Mouse (Mus musculus) E14TG2a.4 (cell line): ENCODE data around the gene Noxa1.
A peak's percentile ranks its signal among the peaks of the same experiment; 100 is the strongest.

Experiments
- H3K27me3 ChIP-seq: 2 replicates; pipeline ENCODE4 v1.6.1; 2014; ENCODE audit warnings: low read length, control low read depth; ENCODE audit not compliant: insufficient read depth
- H3K36me3 ChIP-seq: 2 replicates; pipeline ENCODE4 v1.6.1; 2014; ENCODE audit warnings: low read length, control low read depth; ENCODE audit not compliant: insufficient read depth
- H3K4me1 ChIP-seq: replicated peaks from 2 replicates; pipeline ENCODE4 v1.6.1; 2014; ENCODE audit warnings: low read depth, low read length, control low read depth
- H3K4me3 ChIP-seq: replicated peaks from 2 replicates; pipeline ENCODE4 v1.5.1; 2014; ENCODE audit warnings: mild to moderate bottlenecking, low read length
- H3K9me3 ChIP-seq: 2 replicates; pipeline ENCODE4 v1.6.1; 2014; ENCODE audit warnings: low read length, control low read depth
- CTCF ChIP-seq: conservative IDR thresholded peaks from 2 replicates; pipeline ENCODE4 v1.5.1; 2014; ENCODE audit warnings: low read length
- NANOG ChIP-seq: IDR thresholded peaks from 2 replicates; pipeline ENCODE4 v1.6.1; 2014; ENCODE audit warnings: borderline replicate concordance, low read length, mixed read lengths
- POU5F1 ChIP-seq: IDR thresholded peaks from 2 replicates; pipeline ENCODE4 v1.6.1; 2014; ENCODE audit warnings: low read length, borderline replicate concordance

Noxa1 gene

GRCm38 (mm10) chr2:25064285-25064684 is 30.7 kb downstream of the Noxa1 start:
- Histone ChIP-seq H3K9me3 (no peaks in the 10 kb centered on the region), H3K4me3 (no peak overlapping the region), H3K4me1 (peaks cover 5% of the 10 kb centered on the region), H3K27me3 (peaks cover 9% of the 10 kb centered on the region), H3K36me3 (no peaks in the 10 kb centered on the region)
- TF ChIP-seq POU5F1 = no peak
- no peak for TF ChIP-seq NANOG
- TF ChIP-seq CTCF = no peak

GRCm38 (mm10) chr2:25063523-25063922 is 31.4 kb downstream of the Noxa1 start:
- Histone ChIP-seq H3K27me3 (peaks cover 9% of the 10 kb centered on the region), H3K4me1 (peaks cover 13% of the 10 kb centered on the region), H3K9me3 (no peaks in the 10 kb centered on the region), H3K4me3 (no peak overlapping the region), H3K36me3 (no peaks in the 10 kb centered on the region)
- TF ChIP-seq NANOG (no peak), POU5F1 (no peak), CTCF (no peak)

GRCm38 (mm10) chr2:25058926-25059325 is 36.0 kb downstream of the Noxa1 start:
- no peak for TF ChIP-seq POU5F1
- TF ChIP-seq CTCF = no peak
- TF ChIP-seq NANOG = no peak

DNA sequence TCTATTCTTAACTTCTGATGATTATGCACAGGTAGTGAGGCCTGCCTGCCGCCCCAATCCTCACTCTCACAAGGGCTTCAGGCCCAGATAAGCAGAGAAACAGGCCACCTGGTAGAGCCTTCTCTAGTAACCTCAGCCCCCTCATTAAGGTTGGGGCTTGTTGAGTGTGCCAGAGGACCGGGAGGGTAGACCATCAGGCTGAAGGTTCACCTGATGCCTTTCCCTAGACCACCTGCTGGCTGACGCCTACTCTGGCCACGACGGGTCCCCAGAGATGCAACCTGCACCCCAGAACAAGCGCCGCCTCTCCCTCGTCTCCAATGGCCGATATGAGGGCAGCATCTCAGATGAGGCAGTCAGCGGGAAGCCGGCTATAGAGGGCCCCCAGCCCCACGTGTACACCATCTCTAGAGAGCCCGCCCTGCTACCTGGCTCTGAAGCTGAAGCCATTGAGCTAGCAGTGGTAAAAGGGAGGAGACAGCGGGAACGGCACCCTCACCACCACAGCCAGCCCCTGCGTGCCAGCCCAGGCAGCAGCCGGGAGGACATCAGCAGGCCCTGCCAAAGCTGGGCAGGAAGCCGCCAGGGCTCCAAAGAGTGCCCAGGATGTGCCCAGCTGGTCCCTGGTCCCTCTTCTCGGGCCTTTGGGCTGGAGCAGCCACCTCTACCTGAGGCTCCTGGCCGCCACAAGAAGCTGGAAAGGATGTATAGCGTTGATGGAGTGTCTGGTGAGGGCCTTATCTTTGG is 39.4 kb downstream of the Noxa1 start:
- Histone ChIP-seq H3K27me3 (peaks cover 30% of the 10 kb centered on the region), H3K4me1 (peaks cover 40% of the 10 kb centered on the region), H3K36me3 (peaks cover 21% of the 10 kb centered on the region; the same call in 1 of the 2 replicates), H3K4me3 (peak overlapping the region; percentile 65), H3K9me3 (no peaks in the 10 kb centered on the region)
- TF ChIP-seq NANOG = no peak
- TF ChIP-seq CTCF = no peak
- no peak for TF ChIP-seq POU5F1

More at GRCm38 (mm10) chr2:25058926-25059325, 36.0 kb downstream of the Noxa1 start:
- Histone ChIP-seq H3K27me3 (peaks cover 29% of the 10 kb centered on the region), H3K4me3 (no peak overlapping the region), H3K36me3 (no peaks in the 10 kb centered on the region), H3K4me1 (peaks cover 38% of the 10 kb centered on the region), H3K9me3 (no peaks in the 10 kb centered on the region)

- TF ChIP-seq NANOG (no peak), POU5F1 (no peak), CTCF (no peak)
- Histone ChIP-seq H3K4me3 (peak overlapping the region; percentile 83), H3K36me3 (peaks cover 21% of the 10 kb centered on the region; the same call in 1 of the 2 replicates), H3K27me3 (peaks cover 27% of the 10 kb centered on the region), H3K9me3 (no peaks in the 10 kb centered on the region), H3K4me1 (peaks cover 40% of the 10 kb centered on the region)
Observed at GRCm38 (mm10) chr2:25055068-25055405, 39.9 kb downstream of the Noxa1 start.

DNA sequence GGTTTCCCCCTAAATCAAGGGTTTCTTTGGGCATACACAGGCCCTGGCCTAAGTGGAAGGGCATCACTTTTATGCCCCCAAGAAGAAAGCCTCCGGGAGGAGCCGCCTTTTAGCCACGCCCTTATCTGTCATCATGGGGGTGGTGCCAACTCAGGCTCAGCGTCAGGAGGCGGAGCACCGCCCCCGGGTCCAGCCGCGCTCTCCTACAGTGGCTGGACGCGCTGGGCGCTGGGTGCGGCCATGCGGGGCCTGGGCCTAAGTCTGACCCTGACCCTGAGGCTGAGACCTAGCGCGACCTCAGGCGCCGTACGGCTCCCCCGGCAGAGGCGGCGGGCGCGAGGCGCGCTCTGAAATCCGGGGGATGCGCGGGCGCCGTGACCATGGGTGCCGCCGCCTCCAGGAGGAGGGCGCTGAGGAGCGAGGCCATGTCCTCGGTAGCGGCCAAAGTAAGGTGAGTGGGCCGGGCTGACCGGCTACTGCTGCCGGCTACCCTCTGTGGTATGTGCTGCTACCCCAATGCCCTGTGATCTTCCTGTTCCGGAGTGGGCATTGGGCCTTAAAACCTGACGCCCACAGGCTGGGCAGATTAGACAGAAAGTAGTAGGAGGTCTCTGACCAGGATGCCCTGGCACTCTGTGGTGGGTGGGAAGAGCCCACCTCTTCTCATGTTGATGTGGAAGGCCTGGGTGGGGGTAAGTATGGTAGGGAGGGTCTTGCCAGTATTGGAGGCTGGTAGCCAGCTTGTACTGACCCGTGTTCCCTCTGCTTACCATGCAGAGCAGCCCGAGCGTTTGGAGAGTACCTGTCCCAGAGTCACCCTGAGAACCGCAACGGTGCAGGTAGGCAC is 40.5 kb downstream of the Noxa1 start, which contains the start of gene Nsmf:
TSS of gene Nsmf (plus strand) at position 135 of the 847 bp plus-strand sequence.
- no peak for TF ChIP-seq NANOG
- no peak for TF ChIP-seq POU5F1
- TF ChIP-seq CTCF = no peak
- Histone ChIP-seq H3K4me3 (peak within 1 kb of the TSS; percentile 83), H3K9me3 (no peaks in the 10 kb centered on the region), H3K36me3 (peaks cover 21% of the 10 kb centered on the region; the same call in 1 of the 2 replicates), H3K27me3 (peaks cover 25% of the 10 kb centered on the region), H3K4me1 (peaks cover 36% of the 10 kb centered on the region)

GRCm38 (mm10) chr2:25053101-25053500 is 41.8 kb downstream of the Noxa1 start:
- TF ChIP-seq POU5F1 (no peak), CTCF (no peak), NANOG (no peak)
- Histone ChIP-seq H3K36me3 (peaks cover 21% of the 10 kb centered on the region; the same call in 1 of the 2 replicates), H3K4me1 (peaks cover 23% of the 10 kb centered on the region), H3K9me3 (no peaks in the 10 kb centered on the region), H3K4me3 (no peak overlapping the region), H3K27me3 (peaks cover 25% of the 10 kb centered on the region)

- H3K9me3 ChIP-seq = no peaks in the 10 kb centered on the region
- H3K4me3 ChIP-seq = no peak overlapping the region
- peaks cover 25% of the 10 kb centered on the region for H3K27me3 ChIP-seq
- H3K4me1 ChIP-seq = peaks cover 20% of the 10 kb centered on the region
- TF ChIP-seq CTCF = no peak
- TF ChIP-seq NANOG = no peak
- no peak for TF ChIP-seq POU5F1
- peaks cover 21% of the 10 kb centered on the region; the same call in 1 of the 2 replicates for H3K36me3 ChIP-seq
Observed at GRCm38 (mm10) chr2:25051450-25051849, 43.5 kb downstream of the Noxa1 start.

- H3K9me3 ChIP-seq = no peaks in the 10 kb centered on the region
- TF ChIP-seq NANOG = no peak
- no peak for TF ChIP-seq POU5F1
- TF ChIP-seq CTCF = no peak
- peaks cover 23% of the 10 kb centered on the region for H3K27me3 ChIP-seq
- H3K36me3 ChIP-seq = peaks cover 21% of the 10 kb centered on the region; the same call in 1 of the 2 replicates
- no peak overlapping the region for H3K4me3 ChIP-seq
- peaks cover 19% of the 10 kb centered on the region for H3K4me1 ChIP-seq
Observed at GRCm38 (mm10) chr2:25050921-25051320, 44.0 kb downstream of the Noxa1 start.
